Mouse (Mus musculus) olfactory bulb, adult 2 months (tissue): Measurements from ENCODE around the gene Specc1l.

Source experiments
- CTCF ChIP-seq: fragments of 200-500 bp; IDR thresholded peaks from 2 replicates; pipeline ENCODE4 v1.5.1; 2012; ENCODE audit warnings: low read depth, mild to moderate bottlenecking, low read length, moderate library complexity; ENCODE audit not compliant: insufficient read depth
- POLR2A ChIP-seq: fragments of 200-500 bp; IDR thresholded peaks from 2 replicates; pipeline ENCODE4 v1.6.1; 2012; ENCODE audit warnings: mild to moderate bottlenecking, low read depth, low read length, moderate library complexity; ENCODE audit not compliant: insufficient read depth

- TF ChIP-seq POLR2A (no peak), CTCF (no peak)
Measured at GRCm38 (mm10) chr10:75173712-75174111, 38.2 kb upstream of the Specc1l start.
